12 mouse cellular contexts compared by ENCODE assay signal in the genomic region with DNA sequence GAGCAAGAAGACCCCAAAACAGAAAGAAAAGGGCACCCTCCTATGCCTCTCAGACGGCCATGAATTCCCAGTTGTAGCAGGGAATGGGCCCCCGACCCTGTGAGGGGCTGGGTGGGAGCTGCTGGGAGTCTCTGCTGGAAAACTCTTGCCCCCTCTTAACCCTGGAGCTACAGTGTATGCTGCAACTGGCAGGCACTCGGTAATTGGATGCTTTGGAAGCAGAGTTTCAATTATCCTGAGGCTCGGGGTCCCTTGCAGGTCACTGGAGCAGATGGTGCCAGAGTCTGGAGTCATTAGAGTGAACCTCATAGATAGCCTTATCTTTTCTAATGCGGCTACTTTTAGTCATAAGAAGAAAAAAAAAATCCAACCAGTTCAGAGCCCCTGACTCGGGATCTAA. TPM values are rescaled to one million over a fixed set of nuclear protein-coding genes. Genes with fewer than 3 reads are reported as not detected.
DNase-seq lines count a peak whose midpoint lies in the region; ATAC-seq lines count a peak whose summit lies in the region.
"Had no signal": no experiment of that assay in that cellular context is flagged by ENCODE, and none has a peak within 500 bp of the region (broad histone marks: within the 10 kb centered on the region; RNA-seq: fewer than 3 reads in every experiment).

No protein-coding gene starts in this region.

- no peaks in the 10 kb centered on the region for H3K27me3 ChIP-seq in heart, embryonic 12.5 days (replicated peaks)
- H3K27me3 ChIP-seq in forebrain, embryonic 13.5 days: no peaks in the 10 kb centered on the region
- H3K27me3 ChIP-seq in limb, embryonic 13.5 days: no peaks in the 10 kb centered on the region

- H3K4me3 ChIP-seq in heart, embryonic 12.5 days: no peak overlapping the region
- H3K4me3 ChIP-seq in forebrain, embryonic 13.5 days: no peak overlapping the region
- H3K4me3 ChIP-seq in limb, embryonic 13.5 days: no peak overlapping the region
- H3K4me3 ChIP-seq: left cerebral cortex, adult 2 months had no signal

- intact Hi-C loops in heart, postnatal 25 days (cut with DNase I): no loop called here
- intact Hi-C loops in left cerebral cortex, postnatal 25 days (cut with DNase I): no loop called here

- H3K9ac ChIP-seq in heart, embryonic 12.5 days: peak overlapping the region; percentile 58; the same call in 1 of the 2 replicates
- H3K9ac ChIP-seq in forebrain, embryonic 13.5 days: no peak overlapping the region
- H3K9ac ChIP-seq in limb, embryonic 13.5 days: no peak overlapping the region
- H3K9ac ChIP-seq: liver, postnatal 0 days had no signal

- H3K27ac ChIP-seq in heart, embryonic 12.5 days (ENCODE audit: poor library complexity, severe bottlenecking): peak overlapping the region; percentile 36; the same call in 1 of the 2 replicates
- no peak overlapping the region for H3K27ac ChIP-seq in forebrain, embryonic 13.5 days
- H3K27ac ChIP-seq in limb, embryonic 13.5 days: no peak overlapping the region
- H3K27ac ChIP-seq: left cerebral cortex, adult 2 months had no signal

- WGBS in heart, embryonic 12.5 days: 16% methylated on average over 6 of the region's 6 CpGs
- WGBS in forebrain, embryonic 13.5 days: 18% methylated on average over 6 of the region's 6 CpGs
- WGBS in limb, embryonic 13.5 days: 17% methylated on average over 6 of the region's 6 CpGs

- H3K36me3 ChIP-seq in heart, embryonic 12.5 days: peaks cover 40% of the 10 kb centered on the region
- peaks cover 49% of the 10 kb centered on the region for H3K36me3 ChIP-seq in forebrain, embryonic 13.5 days (ENCODE audit: poor library complexity, severe bottlenecking)
- peaks cover 47% of the 10 kb centered on the region for H3K36me3 ChIP-seq in limb, embryonic 13.5 days

- ATAC-seq in heart, embryonic 12.5 days (ENCODE audit: insufficient number of reproducible peaks, low FRiP score): no peak
- ATAC-seq in forebrain, embryonic 13.5 days: peak; percentile 66; the same call in 1 of the 2 replicates
- ATAC-seq in limb, embryonic 13.5 days (ENCODE audit: low FRiP score, low read depth): peak; percentile 43; the same call in 1 of the 2 replicates
- ATAC-seq: liver, postnatal 0 days had no signal

- H3K9me3 ChIP-seq in heart, embryonic 12.5 days (replicated peaks): no peaks in the 10 kb centered on the region
- no peaks in the 10 kb centered on the region for H3K9me3 ChIP-seq in forebrain, embryonic 13.5 days (replicated peaks)
- no peaks in the 10 kb centered on the region for H3K9me3 ChIP-seq in limb, embryonic 13.5 days

- peaks cover 71% of the 10 kb centered on the region for H3K4me1 ChIP-seq in heart, embryonic 12.5 days (replicated peaks)
- peaks cover 12% of the 10 kb centered on the region for H3K4me1 ChIP-seq in forebrain, embryonic 13.5 days
- peaks cover 11% of the 10 kb centered on the region for H3K4me1 ChIP-seq in limb, embryonic 13.5 days

- peak overlapping the region; percentile 29; the same call in 1 of the 2 replicates for H3K4me2 ChIP-seq in heart, embryonic 12.5 days
- no peak overlapping the region for H3K4me2 ChIP-seq in forebrain, embryonic 13.5 days
- H3K4me2 ChIP-seq in limb, embryonic 13.5 days (replicated peaks): no peak overlapping the region

- no peak for DNase-seq in heart, postnatal 25 days (ENCODE audit: low spot score)
- DNase-seq in Muller cell, postnatal 12 days (ENCODE audit: inconsistent ontology term): peak; percentile 60
- no peak for DNase-seq in ovary, postnatal 10 days (ENCODE audit: low spot score)
- DNase-seq in T-cell, adult 2 months (ENCODE audit: low spot score): no peak
- no peak for DNase-seq in left cerebral cortex, postnatal 25 days (ENCODE audit: low spot score in 2 of 2)
- DNase-seq: kidney, adult 8-10 months; liver, postnatal 0 days had no signal

RNA-seq across cellular contexts. Expression of a gene that starts 11.3 kb away (rescaled TPM):
- 18.9 and 22.9 TPM in 2 replicates for polyA plus RNA-seq in heart, embryonic 12.5 days (2016; fragmentation: Nextera tagmentation; extraction: Ambion mirVana)
- 1 to 10 TPM; 2.3 to 3.5 TPM for total RNA-seq in heart, postnatal 25 days (2021)
- polyA plus RNA-seq in forebrain, embryonic 13.5 days (2015; fragmentation: Nextera tagmentation; extraction: Ambion mirVana): 13.9 and 15.1 TPM in 2 replicates
- polyA plus RNA-seq in limb, embryonic 13.5 days (2015; fragmentation: Nextera tagmentation; extraction: Ambion mirVana): 12.9 and 14.4 TPM in 2 replicates
- 1 to 10 TPM; 3.7 to 3.8 TPM for total RNA-seq in left cerebral cortex, postnatal 25 days (2021)

RNA-seq across cellular contexts. Expression of a gene that starts 47.0 kb away (rescaled TPM):
- polyA plus RNA-seq in heart, embryonic 12.5 days (2016; fragmentation: Nextera tagmentation; extraction: Ambion mirVana): 4.6 and 5.6 TPM in 2 replicates
- total RNA-seq in heart, postnatal 25 days (2021): under 1 TPM; 0.49 to 0.67 TPM
- 4.8 TPM in 2 replicates for polyA plus RNA-seq in forebrain, embryonic 13.5 days (2015; fragmentation: Nextera tagmentation; extraction: Ambion mirVana)
- 4.7 and 5.2 TPM in 2 replicates for polyA plus RNA-seq in limb, embryonic 13.5 days (2015; fragmentation: Nextera tagmentation; extraction: Ambion mirVana)
- 1 to 10 TPM in 1 of 2 experiments, under 1 TPM in 1; 0.69 to 1.1 TPM for total RNA-seq in left cerebral cortex, postnatal 25 days (2021)
- total RNA-seq: common myeloid progenitor, adult 5-6 weeks had no signal
